Mouse (Mus musculus) erythroid progenitor cell, adult 5-6 weeks (primary cell): ENCODE results near the gene Cadm4. TPM values are rescaled to one million over a fixed set of nuclear protein-coding genes. Genes with fewer than 3 reads are reported as not detected.
"Not testable (repeated sequence)": the region's sequence is repeated elsewhere in the genome, so short reads cannot be mapped to it uniquely, and the experiment has no call there.

ENCODE experiments used
- ATAC-seq: replicated peaks from 2 replicates; pipeline ENCODE4 v1.8.0; 2016; ENCODE audit warnings: moderate number of reproducible peaks, mild to moderate bottlenecking, moderate TSS enrichment, inconsistent platforms; ENCODE audit not compliant: poor library complexity, low FRiP score, severe bottlenecking
- total RNA-seq, 2 experiments: library from RNA; stranded (forward) in 1 of 2; stranded (reverse) in 1 of 2; fragments of 150-400 nt in 1 of 2; fragments of 186-747, 209-891 nt in 1 of 2; gene quantifications; 2 replicates each; pipeline versions ENCODE4 v1.2.3 to v1.2.4; 2015 to 2017; ENCODE audit warnings: low replicate concordance in 2 of 2

The Cadm4 gene
- total RNA-seq, 2 experiments from 2014 or later: not detected

DNA sequence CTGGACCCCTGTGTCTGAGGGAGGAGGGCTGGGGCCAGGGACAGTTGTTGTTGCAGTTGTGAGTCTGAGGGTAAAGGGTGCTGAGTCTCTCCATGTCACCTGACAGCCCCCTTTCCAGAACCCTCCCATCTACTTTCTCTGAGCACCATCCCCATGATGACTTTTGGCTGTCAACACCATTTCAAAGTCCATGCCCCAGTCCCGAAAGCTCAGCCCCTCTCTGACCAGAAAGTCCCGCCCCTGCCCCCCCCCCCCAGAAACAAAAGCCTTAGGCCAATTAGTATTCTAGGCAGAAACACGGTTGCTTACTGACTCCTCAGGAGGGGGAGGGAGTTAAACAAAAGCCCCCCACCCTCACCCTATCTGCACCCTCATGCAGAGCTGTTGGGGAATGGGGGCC, 5.6 kb downstream of the Cadm4 start:
- no peak for ATAC-seq

DNA sequence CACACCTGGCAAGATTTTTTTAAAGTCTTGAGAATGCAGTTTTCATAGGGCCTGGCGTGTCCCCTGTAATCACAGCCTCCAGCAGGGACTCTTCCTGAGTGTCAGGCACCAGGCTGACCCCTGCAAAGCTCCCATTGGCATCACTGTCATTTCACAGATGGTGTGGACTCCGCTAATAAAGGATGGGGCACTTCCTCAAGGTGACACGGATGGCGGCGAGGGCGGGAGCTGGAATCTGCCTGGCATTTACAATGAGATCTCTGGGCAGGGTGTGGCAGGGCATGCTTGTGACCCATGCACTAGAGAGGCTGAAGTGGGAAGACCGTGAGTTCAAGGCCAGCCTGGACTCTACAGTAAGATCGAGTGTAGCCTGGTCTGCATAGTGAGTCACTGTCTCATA, 6.5 kb downstream of the Cadm4 start:
- no peak for ATAC-seq

DNA sequence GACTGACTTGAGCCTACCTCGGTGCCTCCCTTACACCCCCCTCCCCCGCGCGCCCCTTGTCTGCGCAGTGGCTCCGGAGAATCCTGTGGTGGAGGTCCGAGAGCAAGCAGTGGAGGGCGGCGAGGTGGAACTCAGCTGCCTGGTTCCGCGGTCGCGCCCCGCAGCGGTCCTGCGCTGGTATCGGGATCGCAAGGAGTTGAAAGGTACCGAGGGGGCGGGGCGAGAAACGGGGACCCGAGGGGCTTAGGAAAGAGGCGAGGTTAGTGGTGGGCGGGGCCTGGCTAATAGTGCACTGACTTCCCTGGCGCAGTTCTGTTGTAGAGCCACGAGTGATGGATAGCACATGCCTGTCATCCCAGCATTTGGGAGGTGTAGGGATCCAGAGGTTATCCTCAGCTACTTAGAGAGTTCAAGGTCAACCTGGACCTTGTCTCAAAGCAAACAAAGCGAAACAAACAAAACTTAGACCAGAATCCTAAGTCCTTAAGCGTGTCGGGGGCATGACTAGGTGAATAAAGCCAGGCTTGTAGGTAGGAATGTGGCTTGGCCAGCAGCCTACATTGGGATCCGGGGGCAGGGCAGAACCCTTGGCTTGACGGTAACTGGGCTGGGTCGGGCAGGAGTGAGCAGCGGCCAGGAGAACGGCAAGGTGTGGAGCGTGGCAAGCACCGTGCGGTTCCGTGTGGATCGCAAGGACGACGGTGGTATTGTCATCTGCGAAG, 18.2 kb downstream of the Cadm4 start:
- no peak; the same call in 1 of the 2 replicates for ATAC-seq

DNA sequence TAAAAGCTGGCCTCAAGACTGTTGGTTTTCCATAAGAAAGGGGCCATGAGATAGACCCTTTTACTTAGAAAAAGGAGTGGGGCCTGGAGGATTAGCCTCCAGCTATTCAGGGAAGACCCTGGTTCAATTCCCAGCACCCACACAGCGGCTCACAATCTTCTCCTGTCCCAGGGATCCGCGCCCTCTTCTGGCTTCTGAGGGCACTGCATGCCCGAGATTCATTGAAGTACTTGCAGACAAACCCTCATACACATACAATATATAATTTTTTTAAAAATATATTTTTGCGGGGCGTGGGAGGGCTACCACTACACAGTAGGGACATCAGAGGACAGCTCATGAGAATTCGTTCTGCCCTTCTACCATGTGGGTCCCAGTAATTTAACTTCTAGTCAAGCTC, 19.1 kb downstream of the Cadm4 start:
- ATAC-seq: no peak

DNA sequence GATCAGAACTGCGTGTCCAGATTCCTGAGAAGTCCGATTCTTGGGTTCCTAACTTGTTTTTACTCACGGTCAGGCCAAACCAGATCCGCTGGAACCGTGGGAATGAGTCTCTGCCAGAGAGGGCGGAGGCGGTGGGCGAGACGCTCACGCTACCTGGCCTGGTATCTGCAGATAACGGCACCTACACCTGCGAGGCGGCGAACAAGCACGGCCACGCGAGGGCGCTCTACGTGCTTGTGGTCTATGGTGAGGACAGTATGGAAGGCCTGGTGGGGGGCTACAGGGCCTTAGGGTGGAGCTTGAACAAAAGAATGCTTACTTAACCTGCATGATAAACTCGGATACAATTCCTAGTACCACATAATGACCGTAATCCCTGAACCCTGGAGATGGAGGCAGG, 19.7 kb downstream of the Cadm4 start:
- ATAC-seq: no peak

DNA sequence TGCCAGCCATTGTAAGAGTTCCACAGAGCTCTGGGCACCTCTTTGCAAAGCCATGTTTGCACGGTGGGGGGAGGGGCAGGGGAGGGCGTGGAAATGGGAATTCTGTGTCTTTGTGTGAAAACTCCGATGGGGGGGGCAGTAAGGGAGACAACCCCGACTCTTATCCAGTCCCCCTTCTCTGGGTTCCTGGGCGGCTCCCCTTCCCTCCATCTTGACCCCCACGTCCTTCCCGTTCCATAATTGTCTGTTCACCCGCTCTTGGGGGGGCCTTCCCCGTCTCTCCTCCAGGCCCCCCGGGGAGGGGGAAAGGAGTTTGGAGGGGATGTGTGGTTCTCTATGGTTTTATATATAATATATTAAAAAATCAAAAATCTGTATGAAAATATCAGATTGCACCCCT, 22.2 kb downstream of the Cadm4 start:
- ATAC-seq: no peak

DNA sequence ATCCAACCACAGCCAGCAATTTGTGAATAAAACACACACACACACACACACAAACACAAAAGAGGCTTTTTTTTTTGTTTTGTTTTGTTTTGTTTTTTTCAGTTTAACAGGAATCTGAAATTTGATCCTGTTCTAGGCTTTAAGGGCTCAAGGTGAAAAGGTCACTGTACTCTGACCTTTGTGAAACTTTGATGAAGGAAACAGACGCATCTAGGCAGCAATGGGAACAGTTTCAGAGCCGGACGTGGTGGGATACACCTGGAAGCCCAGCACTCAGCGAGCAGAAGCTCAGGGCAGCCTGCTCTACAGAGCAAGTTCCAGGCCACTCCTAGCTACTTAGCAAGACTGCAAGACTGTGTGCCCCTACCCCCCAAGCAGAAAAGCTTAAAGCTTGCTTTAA, 23.0 kb downstream of the Cadm4 start:
- no peak for ATAC-seq

DNA sequence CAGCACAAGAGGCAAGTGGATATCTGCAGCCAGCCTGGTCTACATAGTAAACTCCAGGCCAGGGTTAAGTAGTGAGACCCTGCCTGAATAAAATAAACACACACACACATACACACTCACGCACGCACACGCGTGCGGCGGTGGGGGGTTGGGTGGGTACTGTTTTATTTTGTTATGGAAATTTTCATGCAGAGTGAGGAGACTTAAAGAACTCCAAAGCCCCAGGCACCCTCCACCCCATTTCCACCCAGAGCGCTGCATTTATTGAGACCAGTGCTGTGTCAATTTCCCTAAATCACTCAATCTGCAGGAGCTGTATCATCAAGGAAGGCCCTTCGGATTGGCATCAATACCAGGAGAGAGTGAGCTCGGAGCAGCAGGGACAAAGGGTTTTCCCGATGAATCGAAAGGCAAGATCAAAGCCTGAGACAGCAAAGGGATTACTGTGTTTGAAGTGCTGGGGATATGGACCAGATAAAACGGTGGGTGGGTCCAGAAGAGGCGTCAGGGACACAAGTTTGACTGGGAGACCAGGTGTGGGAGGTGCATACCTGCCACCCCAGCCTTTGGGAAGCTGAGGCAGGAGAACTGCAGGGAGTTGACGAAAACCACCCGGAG, 23.7 kb downstream of the Cadm4 start:
- ATAC-seq: no peak

DNA sequence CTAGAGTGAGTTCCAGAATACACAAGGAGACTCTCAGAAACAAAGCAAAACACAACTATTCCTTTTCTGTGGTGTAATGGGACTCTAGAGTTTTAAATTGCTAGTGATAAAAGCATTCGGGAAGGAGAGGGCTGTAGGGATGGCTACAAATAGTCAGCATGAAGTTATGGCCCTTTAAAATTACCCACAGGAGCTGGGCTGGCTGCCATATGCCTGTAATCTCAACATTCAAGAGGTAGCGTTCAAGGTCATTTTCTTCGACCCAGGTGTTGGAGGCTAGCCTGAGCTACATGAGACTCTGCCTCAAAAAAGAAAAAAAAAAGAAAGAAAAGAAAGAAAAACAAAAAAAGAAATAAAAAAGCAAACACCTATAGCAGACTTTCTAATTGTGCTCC, 24.2 kb downstream of the Cadm4 start:
- ATAC-seq: no peak

DNA sequence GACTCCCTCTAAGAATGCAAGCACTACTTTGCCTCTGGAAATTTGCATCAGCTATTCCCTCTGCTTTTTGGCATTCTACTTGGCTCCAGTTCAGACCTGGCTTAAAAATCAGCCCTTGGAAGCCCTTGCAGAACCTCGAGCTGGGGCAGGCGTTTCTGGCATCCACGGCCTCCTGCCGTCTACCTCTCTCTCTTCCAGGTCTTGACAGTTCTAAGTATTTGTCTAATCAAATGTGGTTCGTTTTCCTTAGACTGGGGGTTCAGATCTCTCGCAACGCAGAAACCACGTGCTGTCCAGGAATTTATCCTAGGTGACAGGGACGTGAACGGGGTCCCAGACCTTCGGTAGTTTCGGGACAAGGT, 24.6 kb downstream of the Cadm4 start:
- ATAC-seq: no peak

DNA sequence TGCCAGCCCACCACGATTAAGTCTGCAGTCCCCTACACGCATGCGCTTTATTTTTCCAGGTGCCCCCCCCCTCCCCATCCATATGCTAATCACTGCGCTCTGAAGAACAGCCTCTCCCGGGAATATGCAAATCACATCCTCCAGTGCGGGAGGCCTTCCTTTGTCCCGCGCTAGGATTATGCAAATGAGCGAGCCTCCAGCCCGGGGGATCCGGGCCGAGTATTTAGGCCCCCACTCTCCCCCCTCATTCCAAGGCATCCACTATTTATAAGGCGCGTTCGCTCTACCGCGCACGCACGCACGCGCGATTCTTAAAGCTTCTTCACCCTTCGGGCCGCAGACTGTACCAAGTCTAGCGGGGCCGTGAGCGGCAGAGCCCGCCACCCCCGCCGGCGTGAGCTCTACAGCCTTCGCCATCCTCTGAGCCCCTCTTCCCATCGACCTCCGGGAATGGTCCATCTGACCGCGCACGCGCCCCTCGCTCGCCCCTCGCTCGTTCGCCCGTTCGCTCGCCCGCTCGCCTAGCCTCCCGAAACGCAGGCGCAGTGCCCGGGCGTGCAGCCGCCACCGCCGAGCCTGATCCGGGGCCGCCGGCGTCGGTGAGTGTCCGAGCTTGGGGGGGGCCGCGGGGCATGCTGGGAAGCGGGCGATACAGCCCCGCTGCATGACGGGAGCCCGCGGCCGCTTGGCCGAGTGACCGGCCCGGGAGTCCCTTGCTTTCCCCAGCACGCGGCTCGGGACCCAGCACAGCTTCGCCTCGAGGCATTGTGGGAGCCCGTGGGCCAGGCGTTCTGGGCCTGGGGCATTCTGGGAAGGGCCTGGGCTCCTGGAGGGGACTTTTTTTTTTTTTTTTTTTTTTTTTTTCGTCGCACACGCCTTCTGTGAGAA, 25.3 kb downstream of the Cadm4 start, which contains the start of gene Zfp428:
Gene Zfp428 (plus strand): TSS at position 169 of the 888 bp plus-strand sequence.
- peak; percentile 69 for ATAC-seq

DNA sequence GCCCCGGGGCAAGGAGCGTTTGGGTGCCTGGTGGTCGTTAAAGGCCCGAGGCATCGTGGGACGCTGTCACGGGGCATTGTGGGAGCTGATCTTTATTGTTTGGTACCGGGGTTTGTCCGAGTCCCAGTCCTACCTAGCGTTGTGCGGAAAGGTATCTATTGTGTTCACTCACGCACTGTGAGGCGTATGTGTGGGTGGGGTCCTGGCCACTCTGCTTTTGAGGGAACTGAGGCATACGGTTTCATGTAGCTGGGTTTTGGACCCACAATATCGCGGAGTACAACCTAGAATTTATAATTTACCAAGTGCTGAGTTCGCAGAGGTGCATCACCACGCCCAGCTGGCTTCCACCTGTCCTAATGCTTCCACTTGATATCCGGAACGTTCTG, 25.9 kb downstream of the Cadm4 start:
- 0 out of 2 replicates have a peak, but pooled peaks have one; percentile 8 for ATAC-seq

DNA sequence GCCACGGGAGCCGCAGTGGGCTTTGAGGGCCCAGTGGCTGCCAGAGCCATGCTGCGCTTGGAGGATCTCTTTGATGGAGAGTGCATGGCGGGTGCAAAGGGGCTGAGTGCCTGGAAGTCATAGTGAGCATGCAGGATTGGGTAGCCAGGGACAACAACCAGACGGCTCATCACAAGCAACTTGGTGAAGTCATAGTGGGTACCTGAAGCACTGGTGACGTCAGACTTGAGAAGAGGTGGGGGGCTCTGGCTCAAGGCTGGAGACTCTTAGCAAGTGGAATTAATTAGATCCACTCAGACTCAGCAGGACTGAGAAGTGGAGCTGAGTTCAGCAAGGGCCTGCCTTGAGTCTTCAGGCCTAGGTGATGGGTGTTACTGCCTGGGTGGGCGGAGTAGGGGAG, 30.5 kb downstream of the Cadm4 start, which contains the start of gene AC161166.1:
Gene AC161166.1 (minus strand): TSS at position 101 of the 400 bp plus-strand sequence.
- ATAC-seq: no peak

DNA sequence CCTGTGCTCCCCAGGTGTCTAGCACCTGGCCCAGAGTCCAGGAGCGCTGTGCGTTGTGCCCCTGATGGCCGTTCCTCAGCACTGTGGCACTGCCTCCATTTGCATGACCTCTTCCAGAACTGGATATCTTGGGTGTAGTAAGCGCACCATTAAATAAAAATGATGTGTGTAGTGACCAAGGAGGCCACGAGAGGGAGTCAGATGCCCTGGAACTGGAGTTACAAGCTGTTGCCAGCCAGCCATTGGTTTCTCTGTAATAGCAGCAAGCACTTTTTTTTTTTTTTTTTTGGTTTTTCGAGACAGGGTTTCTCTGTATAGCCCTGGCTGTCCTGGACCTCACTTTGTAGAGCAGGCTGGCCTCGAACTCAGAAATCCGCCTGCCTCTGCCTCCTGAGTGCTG, 34.5 kb downstream of the Cadm4 start:
- not testable (repeated sequence) for ATAC-seq

DNA sequence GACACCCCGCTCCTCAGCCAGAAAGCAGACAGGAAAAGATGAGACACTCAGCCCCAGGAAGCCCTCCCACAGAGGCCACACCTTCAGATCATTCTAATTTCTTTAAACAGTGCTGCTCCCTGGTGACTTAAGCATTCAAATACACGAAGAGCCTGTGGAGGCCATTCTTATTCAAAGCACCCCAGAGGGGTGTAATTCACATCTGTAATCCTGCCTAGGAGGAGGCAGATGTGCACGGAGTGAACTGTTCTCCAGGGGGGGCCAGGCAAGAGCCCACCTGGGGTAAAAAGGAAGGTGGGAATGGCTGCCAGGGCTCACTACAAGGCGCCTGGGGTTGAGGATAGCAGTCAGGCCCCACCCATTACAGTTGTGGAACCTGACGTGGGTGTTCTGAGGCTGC, 35.3 kb downstream of the Cadm4 start:
- no peak for ATAC-seq

DNA sequence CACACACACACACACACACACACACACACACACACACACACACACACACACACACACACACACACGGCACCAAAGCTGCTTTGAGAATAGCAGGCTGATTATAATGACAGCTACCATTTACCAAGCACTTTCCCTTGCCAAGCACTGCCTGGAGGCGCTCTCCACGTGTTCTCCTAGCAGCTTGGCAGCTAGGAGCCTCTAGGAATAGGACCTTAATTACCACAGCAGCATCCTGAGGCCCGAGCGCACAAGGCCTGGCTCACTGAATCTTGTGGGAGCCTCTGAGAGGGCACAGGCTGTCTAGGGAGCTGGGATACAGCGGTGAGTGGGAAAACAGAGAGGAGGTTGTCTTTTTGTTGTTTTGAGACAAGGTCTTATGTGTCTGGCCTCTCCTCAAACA, 35.8 kb downstream of the Cadm4 start:
- no peak for ATAC-seq

DNA sequence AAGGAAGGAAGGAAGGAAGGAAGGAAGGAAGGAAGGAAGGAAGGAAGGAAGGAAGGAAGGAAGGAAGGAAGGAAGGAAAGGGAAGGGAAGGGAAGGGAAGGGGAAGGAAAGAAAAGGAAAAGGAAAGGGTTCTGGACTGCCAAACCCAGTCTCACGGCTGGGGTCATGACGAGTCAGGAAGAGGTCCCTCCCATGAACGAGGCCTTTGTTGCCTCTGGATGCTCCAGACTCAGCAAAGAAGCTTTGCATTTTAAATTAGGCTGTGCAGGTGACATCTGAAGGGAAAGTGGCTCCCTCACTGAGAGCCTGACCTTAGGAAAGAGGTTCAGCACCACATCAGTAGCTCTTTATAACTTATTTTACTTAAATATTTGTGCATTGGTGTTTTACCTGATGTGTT, 37.3 kb downstream of the Cadm4 start:
- no peak for ATAC-seq

DNA sequence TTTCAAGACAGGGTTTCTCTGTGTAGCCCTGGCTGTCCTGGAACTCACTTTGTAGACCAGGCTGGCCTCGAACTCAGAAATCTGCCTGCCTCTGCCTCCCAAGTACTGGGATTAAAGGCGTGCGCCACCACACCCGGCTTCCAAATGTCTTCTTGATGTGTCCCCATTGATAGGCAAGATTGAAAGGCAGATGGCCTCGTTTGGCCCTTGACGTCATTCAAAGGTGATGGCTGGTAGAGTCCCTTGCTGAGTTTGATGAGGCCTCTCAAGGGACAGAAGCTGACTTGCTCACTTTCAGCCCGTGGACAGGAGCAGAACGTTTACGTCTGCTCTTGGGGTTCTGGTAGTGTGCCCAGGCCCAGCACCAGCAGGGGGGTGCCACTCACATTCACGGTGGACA, 38.2 kb downstream of the Cadm4 start:
- ATAC-seq: not testable (repeated sequence)

DNA sequence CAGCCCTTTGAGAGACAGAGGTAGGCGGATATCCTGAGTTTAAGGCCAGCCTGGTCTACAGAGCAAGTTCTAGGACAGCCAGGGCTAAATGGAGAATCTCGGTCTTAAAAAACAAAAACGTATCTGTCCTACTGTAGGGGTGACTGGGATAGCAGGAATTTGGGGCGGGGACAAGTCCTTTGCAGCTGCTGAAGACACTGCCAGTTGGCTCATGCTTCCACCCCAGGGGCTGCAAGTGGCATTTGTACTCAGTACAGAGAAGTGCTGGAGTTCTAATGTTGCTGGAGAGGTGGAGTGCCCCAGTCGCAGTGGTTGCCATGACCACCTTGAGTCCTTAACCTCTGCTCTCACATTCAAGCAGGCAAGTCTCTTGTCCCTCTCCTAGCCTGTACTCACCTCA, 41.0 kb downstream of the Cadm4 start:
- ATAC-seq: no peak

DNA sequence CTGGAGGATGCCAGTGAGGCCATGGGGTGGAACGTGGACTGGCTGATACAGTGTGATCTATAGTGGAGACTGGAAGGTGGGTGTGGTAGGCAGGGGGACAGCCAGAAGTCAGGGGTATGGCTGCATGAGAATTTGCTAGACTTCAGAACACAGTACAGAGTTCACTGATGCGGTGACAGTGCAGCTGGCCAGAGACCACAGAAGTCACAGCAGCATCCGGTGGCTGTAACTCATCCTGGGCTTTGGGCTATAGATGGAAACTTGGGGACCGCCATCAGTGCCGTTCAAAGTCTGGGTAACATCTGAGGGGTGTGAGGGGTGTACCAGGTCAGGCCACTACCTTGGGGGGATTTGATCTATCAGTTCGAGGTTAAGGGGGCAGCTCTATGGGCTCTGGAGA, 41.9 kb downstream of the Cadm4 start:
- no peak for ATAC-seq

DNA sequence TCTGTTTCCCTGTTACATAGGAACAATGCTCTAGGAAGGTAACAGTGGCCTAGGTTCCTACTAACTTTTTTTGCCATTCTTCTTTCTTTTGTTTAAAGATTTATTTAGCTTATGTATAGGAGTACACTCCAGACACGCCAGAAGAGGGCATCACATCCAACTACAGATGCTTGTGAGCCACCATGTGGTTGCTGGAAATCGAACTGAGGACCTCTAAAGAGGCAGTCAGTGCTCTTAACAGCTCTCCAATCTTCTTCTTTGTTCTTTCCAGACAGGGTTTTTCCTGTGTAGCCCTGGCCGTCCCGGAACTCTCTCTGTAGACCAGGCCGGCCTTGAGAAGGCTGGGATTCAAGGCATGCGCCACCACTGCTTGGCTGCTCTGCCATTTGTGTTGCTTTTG, 43.2 kb downstream of the Cadm4 start:
- ATAC-seq: no peak
